Mouse (Mus musculus): ENCODE results near the gene Psmb8. TPM values are rescaled to one million over a fixed set of nuclear protein-coding genes. Genes with fewer than 3 reads are reported as not detected.

Psmb8 gene
- polyA plus RNA-seq, 1 experiment from 2014 or later, result 21.6 TPM

DNA sequence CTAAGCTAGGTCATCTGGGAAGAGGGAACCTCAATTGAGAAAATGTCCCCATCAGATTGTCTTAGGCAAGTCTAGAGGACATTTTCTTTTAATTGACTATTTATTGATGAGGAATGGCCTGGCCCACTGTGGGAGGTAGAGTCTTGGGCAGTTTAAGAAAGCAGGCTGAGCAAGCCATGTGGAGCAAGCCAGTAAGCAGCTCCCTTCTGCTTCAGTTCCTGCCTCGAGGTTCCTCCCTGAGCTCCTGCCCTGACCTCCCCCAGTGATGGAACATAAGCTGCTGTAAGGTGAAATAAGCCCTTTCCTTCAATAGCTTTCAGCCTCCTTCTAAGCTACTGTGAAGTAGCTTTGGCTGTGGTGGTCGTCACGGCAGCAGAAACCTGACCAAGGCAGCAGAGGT, 40.2 kb downstream of the Psmb8 start:
- H3K4me2 ChIP-seq (ENCODE audit: low read length), result no peak overlapping the region
- no peaks in the 10 kb centered on the region for H3K36me3 ChIP-seq (ENCODE audit: insufficient read depth, low read length)
- no peak overlapping the region for H3K4me3 ChIP-seq (replicated peaks; ENCODE audit: low read depth, low read length)
- ATAC-seq (replicated peaks; ENCODE audit: low FRiP score, low read depth), result no peak
- no peaks in the 10 kb centered on the region for H3K9me3 ChIP-seq (replicated peaks; ENCODE audit: low read length)
- DNase-seq (ENCODE audit: low spot score), result no peak
- TF ChIP-seq CTCF (IDR thresholded peaks at IDR 0.05; ENCODE audit: low read depth), result no peak
- no peak overlapping the region for H3K27ac ChIP-seq
- 77% methylated on average over 3 of the region's 3 CpGs for WGBS
- H3K9ac ChIP-seq (ENCODE audit: low read depth, low read length), result no peak overlapping the region
- no peaks in the 10 kb centered on the region for H3K27me3 ChIP-seq (ENCODE audit: insufficient read depth, low read length)
- H3K4me1 ChIP-seq (replicated peaks; ENCODE audit: insufficient read depth, low read length), result no peaks in the 10 kb centered on the region

DNA sequence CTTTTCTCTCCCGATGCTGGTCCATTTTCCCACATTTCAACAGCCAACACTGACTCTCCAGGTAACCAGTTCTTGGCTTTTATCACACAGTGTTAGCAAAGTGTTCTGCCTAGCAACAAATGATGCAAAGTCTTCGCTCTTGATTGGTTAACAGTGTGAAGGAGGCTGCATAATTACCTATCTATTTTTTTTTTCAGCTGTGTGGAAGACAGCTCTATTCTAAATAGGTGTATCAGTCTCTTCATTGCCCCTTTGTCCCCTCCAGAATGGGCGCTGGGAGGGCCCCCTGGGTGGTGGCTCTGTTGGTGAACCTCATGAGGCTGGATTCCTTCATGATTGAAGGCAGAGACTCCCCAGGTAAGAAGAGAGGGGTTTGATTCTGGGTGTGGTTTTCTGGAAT, 41.2 kb downstream of the Psmb8 start, which contains the start of gene H2-Ob:
H2-Ob (plus strand) TSS at position 198 of the 400 bp plus-strand sequence.
- peak; percentile 76 for DNase-seq (ENCODE audit: low spot score)

DNA sequence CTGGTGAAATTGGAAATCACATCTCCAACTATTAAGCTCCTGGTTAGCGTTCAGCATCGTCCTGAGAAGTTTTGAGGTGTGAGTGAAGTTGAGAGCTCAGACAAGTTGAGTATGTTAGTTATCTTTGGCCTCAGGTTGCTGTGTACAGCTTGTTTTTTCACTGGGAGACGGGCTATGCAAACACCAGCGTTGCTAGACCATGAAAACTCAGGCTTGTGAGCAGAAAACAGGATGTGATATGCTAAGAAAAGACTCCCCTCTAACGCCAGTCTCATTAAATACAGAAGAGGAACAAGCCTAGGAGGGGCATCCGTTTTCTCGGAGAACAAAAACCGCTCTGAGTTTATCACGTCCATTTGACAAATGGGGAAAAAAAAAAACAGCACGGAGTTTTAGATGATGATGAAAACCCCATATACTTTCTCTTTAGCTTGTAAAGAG, 42.1 kb downstream of the Psmb8 start:
- ATAC-seq (replicated peaks; ENCODE audit: low FRiP score, low read depth) (no peak), DNase-seq (ENCODE audit: low spot score) (peak; percentile 49)
- Histone ChIP-seq H3K4me1 (replicated peaks; ENCODE audit: insufficient read depth, low read length) (no peaks in the 10 kb centered on the region), H3K27me3 (ENCODE audit: insufficient read depth, low read length) (no peaks in the 10 kb centered on the region), H3K4me3 (replicated peaks; ENCODE audit: low read depth, low read length) (no peak overlapping the region), H3K9ac (ENCODE audit: low read depth, low read length) (no peak overlapping the region), H3K27ac (peak overlapping the region; percentile 16; the same call in 1 of the 2 replicates), H3K36me3 (ENCODE audit: insufficient read depth, low read length) (no peaks in the 10 kb centered on the region), H3K9me3 (replicated peaks; ENCODE audit: low read length) (no peaks in the 10 kb centered on the region), H3K4me2 (ENCODE audit: low read length) (no peak overlapping the region)
- WGBS, result 30% methylated on average over 10 of the region's 10 CpGs
- no peak for TF ChIP-seq CTCF (IDR thresholded peaks at IDR 0.05; ENCODE audit: low read depth)

More for the DNA sequence above, 41.2 kb downstream of the Psmb8 start, which contains the start of gene H2-Ob:
- H3K4me2 ChIP-seq (ENCODE audit: low read length), result no peak within 1 kb of the TSS
- no peak for TF ChIP-seq CTCF (IDR thresholded peaks at IDR 0.05; ENCODE audit: low read depth)
- H3K4me1 ChIP-seq (replicated peaks; ENCODE audit: insufficient read depth, low read length), result no peaks in the 10 kb centered on the region
- H3K9me3 ChIP-seq (replicated peaks; ENCODE audit: low read length), result no peaks in the 10 kb centered on the region
- no peak within 1 kb of the TSS for H3K4me3 ChIP-seq (replicated peaks; ENCODE audit: low read depth, low read length)
- ATAC-seq (replicated peaks; ENCODE audit: low FRiP score, low read depth), result peak; percentile 69; the same call in 1 of the 2 replicates
- H3K9ac ChIP-seq (ENCODE audit: low read depth, low read length), result no peak within 1 kb of the TSS
- 55% methylated on average over 3 of the region's 3 CpGs for WGBS
- H3K27me3 ChIP-seq (ENCODE audit: insufficient read depth, low read length), result no peaks in the 10 kb centered on the region
- peak within 1 kb of the TSS; percentile 16; the same call in 1 of the 2 replicates for H3K27ac ChIP-seq
- no peaks in the 10 kb centered on the region for H3K36me3 ChIP-seq (ENCODE audit: insufficient read depth, low read length)

DNA sequence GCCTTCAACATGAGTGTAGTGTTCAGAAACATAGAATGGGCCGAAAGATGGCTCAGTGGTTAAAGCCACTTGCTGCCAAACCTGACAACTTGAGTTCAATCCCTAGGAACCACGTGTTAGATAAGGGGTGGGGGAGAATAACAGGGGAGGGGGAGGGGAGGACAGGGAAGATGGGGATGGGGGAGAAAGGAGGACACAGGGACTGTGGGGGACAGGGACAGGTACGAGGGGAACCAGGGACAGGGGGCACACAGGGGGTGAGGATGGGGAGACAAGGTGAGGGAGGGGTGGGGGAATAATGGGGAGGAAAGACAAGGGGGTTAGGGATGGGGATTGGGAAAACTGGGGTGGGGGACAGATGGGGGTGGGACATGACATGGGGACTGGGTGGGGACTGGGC, 42.8 kb downstream of the Psmb8 start:
- no peak for TF ChIP-seq CTCF (IDR thresholded peaks at IDR 0.05; ENCODE audit: low read depth)
- Histone ChIP-seq H3K27me3 (ENCODE audit: insufficient read depth, low read length) (no peaks in the 10 kb centered on the region), H3K36me3 (ENCODE audit: insufficient read depth, low read length) (no peaks in the 10 kb centered on the region), H3K9ac (ENCODE audit: low read depth, low read length) (no peak overlapping the region), H3K27ac (no peak overlapping the region), H3K9me3 (replicated peaks; ENCODE audit: low read length) (no peaks in the 10 kb centered on the region), H3K4me2 (ENCODE audit: low read length) (no peak overlapping the region), H3K4me1 (replicated peaks; ENCODE audit: insufficient read depth, low read length) (no peaks in the 10 kb centered on the region), H3K4me3 (replicated peaks; ENCODE audit: low read depth, low read length) (no peak overlapping the region)
- WGBS, result 69% methylated on average over 3 of the region's 3 CpGs
- no peak for DNase-seq (ENCODE audit: low spot score)
- ATAC-seq (replicated peaks; ENCODE audit: low FRiP score, low read depth), result no peak

DNA sequence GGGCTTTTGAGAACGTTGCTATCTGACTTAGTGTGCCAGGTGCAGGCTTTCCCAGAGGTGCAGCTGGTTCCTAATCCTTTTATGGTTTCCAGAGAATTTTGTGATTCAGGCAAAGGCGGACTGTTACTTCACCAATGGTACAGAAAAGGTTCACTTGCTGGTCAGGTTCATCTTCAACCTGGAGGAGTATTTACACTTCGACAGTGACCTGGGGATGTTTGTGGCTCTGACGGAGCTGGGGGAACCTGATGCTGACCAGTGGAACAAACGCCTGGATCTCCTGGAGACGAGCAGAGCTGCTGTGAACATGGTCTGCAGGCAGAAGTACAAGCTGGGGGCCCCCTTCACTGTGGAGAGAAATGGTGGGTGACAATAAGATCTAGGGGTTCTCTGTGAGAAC, 43.4 kb downstream of the Psmb8 start:
- TF ChIP-seq CTCF (IDR thresholded peaks at IDR 0.05; ENCODE audit: low read depth), result no peak
- Histone ChIP-seq H3K9ac (ENCODE audit: low read depth, low read length) (no peak overlapping the region), H3K36me3 (ENCODE audit: insufficient read depth, low read length) (no peaks in the 10 kb centered on the region), H3K4me3 (replicated peaks; ENCODE audit: low read depth, low read length) (no peak overlapping the region), H3K27me3 (ENCODE audit: insufficient read depth, low read length) (no peaks in the 10 kb centered on the region), H3K4me2 (ENCODE audit: low read length) (no peak overlapping the region), H3K27ac (no peak overlapping the region), H3K9me3 (replicated peaks; ENCODE audit: low read length) (no peaks in the 10 kb centered on the region), H3K4me1 (replicated peaks; ENCODE audit: insufficient read depth, low read length) (no peaks in the 10 kb centered on the region)
- 74% methylated on average over 6 of the region's 6 CpGs for WGBS
- DNase-seq (ENCODE audit: low spot score) (no peak), ATAC-seq (replicated peaks; ENCODE audit: low FRiP score, low read depth) (no peak)

DNA sequence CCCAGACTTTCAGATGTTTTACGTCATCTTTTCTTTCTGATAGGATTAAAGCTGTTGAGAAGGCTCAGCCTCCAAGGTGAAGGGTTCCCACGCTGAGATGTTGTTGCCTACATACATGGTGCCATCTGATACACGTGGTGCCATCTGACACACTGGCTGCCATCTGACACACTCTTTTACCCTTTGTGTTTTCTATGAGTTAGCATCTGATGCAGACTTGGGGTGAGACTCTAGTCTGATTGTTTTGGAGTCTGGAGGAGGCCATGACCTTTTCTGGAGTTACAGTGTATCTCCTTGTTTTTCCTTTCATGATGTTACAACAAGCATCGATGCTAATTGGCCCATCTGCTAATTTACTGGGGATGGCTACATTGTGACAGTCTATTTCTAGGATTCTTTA, 47.1 kb downstream of the Psmb8 start:
- Histone ChIP-seq H3K27ac (no peak overlapping the region), H3K27me3 (ENCODE audit: insufficient read depth, low read length) (no peaks in the 10 kb centered on the region), H3K9me3 (replicated peaks; ENCODE audit: low read length) (no peaks in the 10 kb centered on the region), H3K4me3 (replicated peaks; ENCODE audit: low read depth, low read length) (no peak overlapping the region), H3K4me2 (ENCODE audit: low read length) (no peak overlapping the region), H3K36me3 (ENCODE audit: insufficient read depth, low read length) (no peaks in the 10 kb centered on the region), H3K9ac (ENCODE audit: low read depth, low read length) (no peak overlapping the region), H3K4me1 (replicated peaks; ENCODE audit: insufficient read depth, low read length) (no peaks in the 10 kb centered on the region)
- WGBS, result 71% methylated on average over 4 of the region's 4 CpGs
- ATAC-seq (replicated peaks; ENCODE audit: low FRiP score, low read depth) (no peak), DNase-seq (ENCODE audit: low spot score) (no peak)
- no peak for TF ChIP-seq CTCF (IDR thresholded peaks at IDR 0.05; ENCODE audit: low read depth)

DNA sequence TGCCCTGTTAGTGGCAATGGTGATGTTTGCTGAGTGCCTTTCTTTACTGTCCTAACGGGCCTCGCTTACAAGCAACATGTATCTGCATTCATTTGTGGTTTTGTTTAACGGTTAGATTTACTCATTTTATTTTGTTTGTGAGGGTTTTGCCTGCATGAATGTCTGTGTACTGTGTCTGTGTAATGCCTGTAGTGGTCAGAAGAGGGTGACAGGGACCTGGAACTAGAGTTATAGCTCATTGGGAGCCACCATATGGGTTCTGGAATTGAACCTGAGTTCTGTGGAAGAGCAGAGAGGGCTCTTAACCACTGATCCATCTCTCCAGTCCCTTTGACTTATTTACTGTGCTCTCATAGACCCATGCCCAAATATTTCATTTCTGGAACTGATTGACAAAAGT, 49.5 kb downstream of the Psmb8 start:
- no peak overlapping the region for H3K27ac ChIP-seq
- 82% methylated on average over 3 of the region's 3 CpGs for WGBS
- no peaks in the 10 kb centered on the region for H3K27me3 ChIP-seq (ENCODE audit: insufficient read depth, low read length)
- H3K4me3 ChIP-seq (replicated peaks; ENCODE audit: low read depth, low read length), result no peak overlapping the region
- H3K4me1 ChIP-seq (replicated peaks; ENCODE audit: insufficient read depth, low read length), result no peaks in the 10 kb centered on the region
- H3K36me3 ChIP-seq (ENCODE audit: insufficient read depth, low read length), result no peaks in the 10 kb centered on the region
- no peak overlapping the region for H3K9ac ChIP-seq (ENCODE audit: low read depth, low read length)
- H3K9me3 ChIP-seq (replicated peaks; ENCODE audit: low read length), result no peaks in the 10 kb centered on the region
- no peak for DNase-seq (ENCODE audit: low spot score)
- TF ChIP-seq CTCF (IDR thresholded peaks at IDR 0.05; ENCODE audit: low read depth), result peak; percentile 54
- no peak overlapping the region for H3K4me2 ChIP-seq (ENCODE audit: low read length)
- ATAC-seq (replicated peaks; ENCODE audit: low FRiP score, low read depth), result no peak
